Mouse (Mus musculus): ENCODE measurements around the gene Atp2a1. TPM values are rescaled to one million over a fixed set of nuclear protein-coding genes. Genes with fewer than 3 reads are reported as not detected.
"Not testable (repeated sequence)": the region's sequence is repeated elsewhere in the genome, so short reads cannot be mapped to it uniquely, and the experiment has no call there.

Atp2a1 gene
- total RNA-seq, 2 experiments from 2014 or later, result 0.67 to 9.0 TPM

DNA sequence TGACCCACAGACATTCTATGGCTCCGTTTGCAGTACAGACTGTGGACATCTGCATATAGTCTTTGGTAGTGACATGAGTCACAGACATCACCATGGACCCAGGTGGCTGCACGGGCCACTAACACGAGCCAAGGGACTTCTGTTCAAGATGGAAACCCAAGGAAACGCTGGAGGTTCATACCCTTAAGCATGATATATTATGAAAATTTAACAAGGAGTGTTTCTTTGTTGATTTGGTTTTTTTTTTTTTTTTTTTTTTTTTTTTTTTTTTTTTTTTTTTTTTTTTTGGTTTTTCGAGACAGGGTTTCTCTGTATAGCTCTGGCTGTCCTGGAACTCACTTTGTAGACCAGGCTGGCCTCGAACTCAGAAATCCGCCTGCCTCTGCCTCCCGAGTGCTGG lies 60.4 kb downstream of the Atp2a1 start:
- DNase-seq, result not testable (repeated sequence)

DNA sequence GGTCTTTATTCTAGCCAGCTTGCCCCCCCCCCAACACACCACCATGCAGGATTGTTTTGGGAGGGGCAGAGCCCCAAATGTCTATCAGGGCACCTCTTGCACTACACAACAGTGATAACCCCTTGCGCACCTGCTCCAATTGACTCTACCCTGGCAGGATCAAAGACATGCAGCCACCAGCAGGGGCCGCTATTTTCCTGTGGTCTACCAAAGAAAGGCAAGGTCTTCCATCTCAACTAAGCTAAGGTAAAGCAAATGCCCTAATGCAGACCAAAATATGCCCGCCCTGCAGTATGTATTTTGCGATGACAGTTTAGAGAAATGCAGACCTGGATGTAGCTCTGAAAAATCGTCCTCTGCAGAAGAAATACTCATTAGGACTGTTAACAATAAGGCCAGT lies 63.4 kb downstream of the Atp2a1 start:
- peak; percentile 89 for DNase-seq

DNA sequence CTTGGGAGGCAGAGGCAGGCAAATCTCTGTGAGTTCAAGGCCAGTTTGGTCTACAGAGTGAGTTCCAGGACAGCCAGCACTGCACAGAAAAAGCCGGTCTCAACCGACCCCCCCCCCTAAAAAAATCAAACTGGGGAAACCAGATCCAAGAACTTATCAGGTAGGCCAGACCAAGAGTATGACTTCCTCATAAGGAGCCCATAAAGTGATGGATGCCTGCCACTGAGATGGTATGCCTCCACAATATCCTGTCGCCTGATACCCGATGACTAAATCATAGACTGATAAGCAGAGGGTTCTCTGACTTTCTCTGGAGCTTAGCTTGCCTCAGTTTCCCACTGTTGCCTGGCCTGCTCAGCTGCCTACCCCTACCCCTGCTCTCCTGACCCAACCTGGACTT lies 65.1 kb downstream of the Atp2a1 start:
- no peak for DNase-seq

DNA sequence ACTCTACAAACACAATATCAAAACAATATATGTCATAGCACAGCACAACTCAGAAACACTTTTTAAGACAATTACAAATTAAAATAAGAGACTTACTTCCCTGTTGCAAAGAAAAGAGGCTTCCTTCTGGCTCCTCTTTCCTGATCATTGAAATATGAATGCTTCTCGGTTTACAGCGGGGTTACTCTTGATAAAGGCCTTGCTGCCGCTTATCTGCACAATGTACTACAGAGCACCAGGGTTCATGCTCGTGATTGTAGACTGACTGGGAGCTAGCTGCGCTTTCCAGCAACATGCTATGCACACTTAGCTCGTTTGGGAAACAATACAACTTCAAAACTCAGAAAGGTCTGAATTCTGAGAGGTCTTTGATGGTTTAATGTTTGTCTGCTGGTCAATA lies 65.7 kb downstream of the Atp2a1 start:
- DNase-seq, result no peak

DNA sequence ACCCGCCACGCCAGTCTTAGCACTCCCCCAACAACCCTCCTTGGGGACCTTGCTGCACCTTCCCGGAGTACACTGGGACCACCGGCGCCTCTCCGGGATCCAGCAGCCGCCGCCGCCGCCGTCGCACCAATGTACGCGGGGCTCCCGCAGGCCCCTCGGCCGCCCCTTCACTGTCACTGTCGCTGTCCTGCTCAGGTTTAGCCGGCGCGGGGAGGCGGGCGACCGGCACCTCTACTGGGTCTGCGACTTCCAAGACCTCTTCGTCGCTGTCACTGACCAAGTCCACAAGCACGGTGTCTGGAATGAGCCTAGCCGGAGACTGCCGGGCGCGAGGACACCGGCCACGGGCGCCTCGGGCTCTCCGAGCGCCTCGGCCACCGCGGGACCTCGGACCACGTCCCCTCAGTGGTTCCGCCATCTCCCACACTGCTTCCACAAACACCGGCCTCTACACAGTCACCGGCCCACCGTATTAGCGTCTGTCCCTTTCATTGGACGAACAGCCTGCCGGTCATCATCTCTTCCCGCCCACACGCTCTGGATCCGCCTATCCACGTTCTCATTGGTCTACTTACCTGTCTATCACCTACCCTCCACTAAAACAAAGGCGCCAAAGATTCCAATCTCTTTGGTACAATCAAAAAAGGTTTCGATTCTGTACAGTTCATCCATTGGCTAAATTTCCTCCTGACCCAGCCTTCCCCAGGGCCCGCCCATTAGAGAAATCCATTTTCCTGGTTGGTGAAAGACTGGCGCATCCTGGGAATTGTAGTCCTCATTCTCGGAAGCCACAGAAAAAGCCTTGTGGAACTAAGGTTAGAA lies 66.4 kb downstream of the Atp2a1 start, which contains the start of gene Nfatc2ip:
Nfatc2ip (minus strand) TSS at position 440 of the 822 bp plus-strand sequence.
- peak; percentile 97 for DNase-seq

Other genes starting within 250 kb of the Atp2a1 start
- gene Sbk1, start 190.5 kb downstream of the Atp2a1 start, total RNA-seq (2021), result 10 to 100 TPM; 40.4 to 46.3 TPM
- gene Lat, start 93.5 kb downstream of the Atp2a1 start, total RNA-seq (2021), result 1 to 10 TPM; 1.1 to 1.4 TPM
- 10 to 100 TPM; 36.8 to 37.3 TPM for gene Spns1, start 85.7 kb downstream of the Atp2a1 start, total RNA-seq (2021)
- 10 to 100 TPM in 1 of 2 experiments, 1 to 10 TPM in 1; 7.5 to 10.1 TPM for gene Nfatc2ip, start 66.4 kb downstream of the Atp2a1 start, total RNA-seq (2021)
- under 1 TPM; 0.45 to 0.72 TPM for gene Cd19, start 48.2 kb downstream of the Atp2a1 start, total RNA-seq (2021)
- gene Rabep2, start 34.3 kb downstream of the Atp2a1 start, total RNA-seq (2021), result 10 to 100 TPM; 11.8 to 15.0 TPM
- 10 to 100 TPM; 47.1 to 51.4 TPM for gene Sh2b1, start 12.3 kb upstream of the Atp2a1 start, total RNA-seq (2021)
- 100 to 1,000 TPM; 224 to 238 TPM for gene Tufm, start 24.3 kb upstream of the Atp2a1 start, total RNA-seq (2021)
- gene Atxn2l, start 40.3 kb upstream of the Atp2a1 start, total RNA-seq (2021), result 10 to 100 TPM; 60.0 to 65.7 TPM
- gene Eif3c, start 103.3 kb upstream of the Atp2a1 start, total RNA-seq (2021), result 100 to 1,000 TPM; 159 to 161 TPM
- under 1 TPM; 0.21 to 0.95 TPM for gene Apobr, start 121.8 kb upstream of the Atp2a1 start, total RNA-seq (2021)
- 10 to 100 TPM; 13.4 to 14.0 TPM for gene Cln3, start 122.7 kb upstream of the Atp2a1 start, total RNA-seq (2021)
- not detected for gene Il27, start 131.8 kb upstream of the Atp2a1 start, total RNA-seq (2021)
- 1 to 10 TPM; 5.7 to 6.8 TPM for gene Nupr1, start 167.8 kb upstream of the Atp2a1 start, total RNA-seq (2021)
- 10 to 100 TPM; 30.9 to 33.2 TPM for gene Sgf29, start 186.2 kb upstream of the Atp2a1 start, total RNA-seq (2021)
- gene Sult1a1, start 213.3 kb upstream of the Atp2a1 start, total RNA-seq (2021), result 1 to 10 TPM; 5.5 to 6.6 TPM
- 10 to 100 TPM; 56.8 to 57.3 TPM for gene Bola2, start 232.3 kb upstream of the Atp2a1 start, total RNA-seq (2021)
- gene Slx1b, start 232.7 kb upstream of the Atp2a1 start, total RNA-seq (2021), result 1 to 10 TPM; 7.2 to 8.1 TPM
- gene Coro1a, start 244.7 kb upstream of the Atp2a1 start, total RNA-seq (2021), result 1 to 10 TPM; 8.4 to 9.2 TPM